Mouse (Mus musculus): ENCODE data around the gene C330007P06Rik. TPM values are rescaled to one million over a fixed set of nuclear protein-coding genes. Genes with fewer than 3 reads are reported as not detected.
"Not testable (repeated sequence)": the region's sequence is repeated elsewhere in the genome, so short reads cannot be mapped to it uniquely, and the experiment has no call there.

The C330007P06Rik gene
- polyA plus RNA-seq (2012; rRNA removed): 14.5 and 32.0 TPM in 2 replicates

DNA sequence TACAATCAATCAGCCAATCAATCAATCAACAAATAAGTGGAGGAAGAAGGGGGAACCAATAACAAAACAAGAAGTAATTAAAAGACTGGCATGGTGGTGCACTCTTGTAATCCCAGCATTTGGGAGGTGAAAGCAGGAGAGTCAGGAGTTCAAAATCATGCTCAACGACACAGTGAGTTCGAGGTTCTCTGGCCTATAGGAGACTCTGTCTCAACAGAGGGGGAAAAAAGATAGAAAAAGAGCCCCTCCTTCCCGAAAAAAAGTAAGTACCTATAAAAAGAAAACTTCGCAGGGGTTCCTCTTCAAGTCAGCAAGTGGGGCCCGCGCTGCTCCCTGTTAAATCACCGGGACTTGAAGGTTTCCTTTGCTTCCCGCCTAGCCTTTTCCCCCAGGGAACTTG, at the start of gene C330007P06Rik, which contains the start of gene Ube2a:
Gene C330007P06Rik (minus strand): TSS at position 347 of the 400 bp plus-strand sequence.
Gene Ube2a (plus strand): TSS at position 136 of the 400 bp plus-strand sequence.
- no peak for DNase-seq (ENCODE audit: low read depth)

DNA sequence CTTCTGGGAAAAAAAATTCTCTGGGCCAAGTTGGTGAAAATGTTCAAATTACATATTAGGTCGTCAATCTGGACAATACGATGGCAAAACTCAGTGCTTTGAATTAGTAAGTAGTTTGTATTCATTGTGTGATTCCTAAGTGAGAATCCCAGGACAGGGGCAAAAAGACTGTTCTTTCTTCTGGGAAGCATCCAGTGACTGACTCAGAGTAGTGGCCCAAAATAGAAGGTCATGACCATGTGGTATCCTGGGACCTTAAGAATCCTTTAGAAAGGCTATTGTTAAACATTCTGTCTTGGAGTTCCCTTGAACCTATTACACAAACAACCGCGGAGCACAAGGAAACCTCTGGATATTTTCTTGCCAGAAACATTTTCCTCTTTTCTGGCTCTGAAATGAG, 47.4 kb upstream of the C330007P06Rik start:
- DNase-seq (ENCODE audit: low read depth): no peak

DNA sequence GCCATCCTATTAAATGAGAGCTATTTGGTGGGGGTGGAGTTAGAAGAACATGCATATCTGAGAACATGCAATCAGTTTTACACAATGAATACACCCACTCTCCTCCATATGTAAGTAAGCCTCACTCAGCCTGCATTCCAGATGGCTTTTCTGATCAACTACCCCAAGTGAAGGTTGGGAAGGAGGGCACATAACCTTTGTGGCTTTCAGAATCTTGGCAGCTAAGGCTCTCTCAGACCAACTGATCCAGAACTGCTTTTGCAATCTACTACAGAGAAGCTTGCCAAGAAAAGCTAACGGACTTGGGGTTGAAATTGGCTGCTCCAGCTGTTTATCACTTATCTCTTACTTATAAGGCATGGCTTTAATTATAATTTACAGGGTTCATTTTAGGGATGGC, 43.8 kb upstream of the C330007P06Rik start:
- no peak for DNase-seq (ENCODE audit: low read depth)

DNA sequence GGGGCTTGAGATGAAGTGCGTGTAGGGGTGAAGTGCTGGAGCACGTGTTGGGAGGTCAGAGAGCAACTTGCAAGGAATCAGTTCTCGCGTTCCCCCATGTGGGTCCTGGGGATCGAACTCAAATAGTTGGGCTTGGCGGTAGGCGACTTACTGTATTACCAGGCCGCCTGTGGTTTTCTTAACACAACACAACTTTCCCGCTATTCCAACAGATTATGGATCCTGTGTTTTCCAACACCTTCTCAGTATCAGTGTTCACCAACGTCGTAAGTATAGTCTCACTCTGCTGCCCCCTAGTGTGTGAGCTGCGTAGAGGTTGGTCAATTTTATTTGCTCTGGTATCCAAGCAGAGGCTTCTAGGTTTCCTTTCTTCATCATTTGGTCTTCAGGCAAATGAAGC, 37.4 kb upstream of the C330007P06Rik start:
- no peak for DNase-seq (ENCODE audit: low read depth)

DNA sequence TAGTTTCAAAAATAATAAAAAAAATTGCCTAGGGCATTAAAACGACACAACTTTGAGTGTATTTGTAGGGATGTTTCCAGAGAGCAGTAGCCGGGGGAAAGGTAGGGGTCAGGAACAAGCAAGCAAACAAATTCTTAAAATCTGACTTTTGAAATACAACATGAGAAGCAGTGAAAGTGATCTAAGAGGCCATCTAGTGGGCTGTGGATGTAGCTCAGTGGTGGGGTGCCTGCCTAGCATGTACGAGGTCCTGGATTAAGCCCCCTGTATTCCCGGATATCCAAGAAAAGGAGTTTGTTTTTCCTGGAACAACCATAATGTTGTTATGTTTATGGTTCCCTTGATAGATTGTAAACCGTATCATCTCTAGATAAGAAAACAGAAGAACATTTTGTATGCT, 32.6 kb upstream of the C330007P06Rik start:
- DNase-seq (ENCODE audit: low read depth): no peak

DNA sequence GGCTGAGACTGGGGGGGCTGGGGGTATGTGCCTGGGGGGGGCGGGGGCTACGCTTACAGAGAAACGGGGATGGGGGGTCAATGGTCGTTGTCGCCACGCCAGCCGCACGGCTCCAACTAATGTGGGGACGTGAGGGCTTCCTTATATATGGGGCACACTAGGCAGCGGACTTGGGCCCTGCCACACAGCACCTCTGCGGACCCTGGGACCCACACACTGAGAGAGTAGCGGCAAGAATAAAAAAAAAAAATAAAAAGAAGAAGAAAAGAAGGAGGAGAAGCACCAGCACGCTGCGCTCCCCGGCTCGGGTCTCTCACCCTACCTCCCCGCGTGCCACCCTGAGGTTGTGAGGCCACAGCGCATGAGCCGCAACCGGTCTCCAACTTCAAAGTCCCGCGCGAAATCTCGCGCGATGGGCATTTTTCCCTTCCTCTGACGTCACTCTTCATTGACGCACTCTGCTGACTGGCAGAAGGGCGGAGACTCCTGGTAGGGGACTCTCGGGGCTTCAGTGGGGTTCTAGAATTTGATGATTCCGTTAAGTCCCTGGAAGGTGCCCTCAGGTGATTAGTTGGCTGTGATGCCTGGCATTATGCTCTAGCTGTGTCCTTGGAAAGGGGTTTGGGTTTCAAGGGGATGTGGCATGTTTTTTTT, 29.3 kb upstream of the C330007P06Rik start:
- no peak for DNase-seq (ENCODE audit: low read depth)

DNA sequence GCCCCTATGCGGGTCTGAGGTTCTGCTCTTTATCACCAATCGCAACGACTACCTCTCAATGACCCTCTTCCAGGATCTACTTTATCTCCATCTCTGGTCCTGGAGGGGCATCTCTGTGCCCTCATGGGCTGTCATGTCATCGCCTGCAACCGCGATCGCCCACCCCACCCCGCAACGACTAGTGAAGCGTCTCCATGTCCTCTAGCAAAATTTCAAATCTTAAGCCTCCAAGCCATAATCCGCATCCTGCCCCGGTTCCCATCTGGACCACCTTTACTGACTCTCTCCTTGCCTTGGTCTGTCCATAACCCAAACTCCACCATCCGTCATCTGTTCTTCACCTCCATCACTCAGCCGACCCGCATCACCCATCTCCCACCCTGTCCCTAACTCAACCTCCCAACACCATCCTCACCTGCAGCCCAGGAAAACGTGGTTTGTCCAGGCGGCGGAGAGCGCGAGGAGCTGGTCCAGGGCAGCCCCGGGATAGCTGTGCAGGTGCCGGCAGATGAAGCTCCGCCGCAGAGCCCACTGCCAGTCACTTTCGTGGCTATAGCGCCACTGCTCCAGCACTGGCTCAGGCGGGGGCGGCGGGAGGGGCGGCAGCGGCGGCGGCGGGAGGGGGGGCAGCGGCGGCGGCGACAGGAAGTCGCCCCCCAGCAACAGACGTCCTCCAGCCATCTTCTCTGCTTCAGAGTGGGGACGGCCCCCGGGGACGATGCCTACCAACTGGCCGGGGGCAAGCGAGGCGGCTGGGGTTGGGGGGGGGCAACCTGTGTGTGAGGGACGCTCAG, 28.6 kb upstream of the C330007P06Rik start, which contains the start of gene Nkrf:
Gene Nkrf (minus strand): TSS at position 579 of the 794 bp plus-strand sequence.
- no peak for DNase-seq (ENCODE audit: low read depth)

DNA sequence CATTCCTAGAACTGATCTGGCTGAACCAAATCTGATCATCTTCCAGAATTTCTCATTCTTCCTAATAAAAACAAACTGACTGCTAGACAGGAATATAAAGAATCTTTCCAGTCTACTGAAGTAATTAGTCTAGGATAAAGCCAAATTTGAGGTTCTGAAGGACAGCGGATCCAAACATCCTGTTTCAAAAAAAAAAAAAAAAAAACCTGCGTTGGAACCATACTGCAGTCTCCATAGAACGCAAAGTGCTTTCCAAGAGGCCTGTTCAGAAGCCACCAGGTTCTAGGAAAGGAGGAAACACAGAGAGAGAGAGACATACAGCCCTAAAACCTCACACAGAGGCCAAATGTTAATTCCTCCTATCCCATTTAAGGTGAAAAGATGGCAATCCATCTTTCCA, 27.7 kb upstream of the C330007P06Rik start:
- no peak for DNase-seq (ENCODE audit: low read depth)

DNA sequence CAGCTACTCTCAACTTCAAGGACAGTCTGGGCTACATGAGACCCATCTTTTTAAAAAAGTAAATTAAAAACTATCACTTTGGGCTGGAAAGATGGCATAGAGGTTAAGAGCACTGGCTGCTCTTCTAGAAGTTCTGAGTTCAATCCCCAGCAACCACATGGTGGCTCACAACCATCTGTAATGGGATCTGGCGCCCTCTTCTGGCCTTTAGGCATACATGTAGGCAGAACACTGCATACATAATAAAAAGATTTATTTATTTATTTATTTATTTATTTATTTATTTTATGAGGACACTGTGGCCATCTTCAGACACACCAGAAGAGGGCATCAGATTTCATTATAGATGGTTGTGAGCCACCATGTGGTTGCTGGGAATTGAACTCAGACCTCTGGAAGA, 25.0 kb upstream of the C330007P06Rik start:
- not testable (repeated sequence) for DNase-seq (ENCODE audit: low read depth)

DNA sequence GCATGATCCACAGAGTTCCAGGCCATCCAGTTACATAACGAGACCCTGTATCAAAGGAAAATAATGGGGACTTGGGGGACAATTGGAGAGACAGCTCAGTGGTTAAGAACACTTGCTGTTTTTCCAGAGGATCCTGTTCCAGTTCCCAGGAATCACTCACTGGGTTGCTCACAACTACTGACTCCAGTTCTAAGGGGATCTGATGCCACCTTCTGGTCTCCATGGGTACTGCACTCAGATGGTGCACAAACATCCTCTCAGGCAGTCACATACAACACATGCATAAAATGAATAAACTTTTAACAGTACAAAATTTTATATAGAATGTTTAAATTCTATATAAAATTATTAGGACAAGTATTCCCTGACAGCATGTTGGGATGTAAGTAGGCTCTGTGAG, 10.8 kb upstream of the C330007P06Rik start:
- DNase-seq (ENCODE audit: low read depth): no peak

DNA sequence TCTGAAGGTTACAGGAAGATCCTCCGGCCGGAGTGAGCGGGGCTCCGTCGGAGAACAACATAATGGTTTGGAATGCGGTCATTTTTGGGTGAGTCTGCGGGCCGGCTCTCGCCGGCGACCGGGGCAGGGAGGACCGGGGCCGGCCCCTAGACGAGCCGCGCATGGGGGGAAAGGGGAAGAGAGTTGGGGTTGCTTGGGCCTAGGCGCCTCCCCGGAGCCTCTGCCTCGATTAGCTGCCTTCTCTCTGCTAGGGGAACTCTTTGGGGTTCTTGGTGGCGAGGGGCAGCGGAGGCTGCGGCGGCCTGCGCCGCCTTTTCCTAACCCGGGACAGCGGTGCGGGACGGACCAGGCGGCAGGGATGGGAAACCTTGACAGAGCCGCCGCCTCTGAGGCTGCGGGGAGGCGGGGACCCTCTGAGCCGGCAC, 805 bp upstream of the C330007P06Rik start:
- no peak for DNase-seq (ENCODE audit: low read depth)

DNA sequence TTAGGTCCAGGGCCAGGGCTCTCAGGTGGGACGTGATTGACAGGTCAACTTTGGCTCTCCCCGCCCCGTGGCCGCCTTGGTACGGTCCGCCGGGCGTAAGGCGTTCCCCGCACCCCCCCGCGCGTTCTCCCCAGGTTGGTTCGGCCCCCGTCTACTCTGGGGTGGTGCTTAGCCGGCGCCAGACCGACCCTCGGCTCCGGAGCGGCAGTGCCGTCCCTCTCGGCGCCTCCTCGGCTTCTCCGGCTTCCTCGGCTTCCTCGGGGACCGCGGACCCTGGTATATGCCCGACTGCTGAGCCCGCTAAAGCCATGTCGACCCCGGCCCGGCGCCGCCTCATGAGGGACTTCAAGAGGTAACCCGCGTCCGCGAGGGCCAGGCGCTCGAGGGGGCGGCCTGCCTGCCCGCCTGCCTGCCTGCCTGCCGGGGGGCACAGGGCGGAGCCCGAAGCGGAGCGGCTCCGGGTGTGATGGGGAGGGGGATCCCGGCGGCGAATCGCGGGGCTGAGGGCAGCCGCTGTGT, 326 bp upstream of the C330007P06Rik start:
- DNase-seq (ENCODE audit: low read depth): no peak

DNA sequence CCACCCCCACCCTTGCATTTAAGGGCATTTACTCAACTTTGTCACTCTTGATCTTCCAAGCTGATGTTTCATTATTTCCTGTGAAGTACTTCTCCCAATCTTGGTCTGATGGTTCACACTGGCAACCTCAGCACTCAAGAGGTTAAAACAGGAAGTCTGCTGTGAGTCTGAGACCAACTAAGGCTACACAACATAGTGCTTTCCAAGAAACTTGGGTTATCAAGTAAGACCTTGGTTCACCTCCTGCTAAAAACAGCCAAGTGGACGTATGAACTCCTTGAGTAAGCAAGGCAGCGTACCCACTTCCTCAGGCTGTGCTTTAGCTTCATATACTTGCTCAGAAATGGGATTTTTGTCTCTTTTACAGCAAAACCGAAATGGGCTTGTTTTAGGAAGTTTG, 3.5 kb downstream of the C330007P06Rik start:
- DNase-seq (ENCODE audit: low read depth): no peak

DNA sequence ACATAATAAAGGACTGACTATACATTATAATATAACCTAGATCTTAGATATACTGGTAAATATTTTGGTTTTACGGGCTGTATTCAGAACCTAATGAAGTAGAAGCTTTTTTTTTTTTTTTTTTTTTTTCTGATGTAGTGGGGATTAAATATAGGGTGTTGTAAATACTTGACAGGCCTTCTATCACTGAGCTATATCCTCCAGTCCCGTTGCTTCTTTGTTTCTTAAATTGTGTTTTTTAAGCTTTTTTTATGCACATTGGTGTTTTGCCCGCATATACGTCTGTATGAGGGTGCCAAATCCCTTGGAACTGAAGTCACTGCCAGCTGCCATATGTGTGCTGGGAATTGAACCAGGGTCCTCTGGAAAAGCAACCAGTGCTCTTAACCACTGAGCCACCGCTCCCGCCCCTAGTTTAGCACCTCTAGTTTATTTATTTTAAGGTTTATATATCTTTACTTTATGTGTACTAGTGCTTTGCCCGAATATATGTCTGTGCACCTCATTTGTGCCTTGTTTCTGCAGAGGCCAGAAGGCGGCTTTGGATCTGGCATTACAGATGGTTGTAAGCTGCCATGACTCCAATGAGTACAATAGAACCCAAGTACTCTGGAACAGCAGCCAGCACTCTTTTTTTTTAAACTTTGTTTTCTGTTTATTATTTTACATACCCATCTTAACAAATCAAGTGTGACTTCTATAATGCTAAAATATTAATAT, 9.1 kb downstream of the C330007P06Rik start:
- DNase-seq (ENCODE audit: low read depth): no peak

DNA sequence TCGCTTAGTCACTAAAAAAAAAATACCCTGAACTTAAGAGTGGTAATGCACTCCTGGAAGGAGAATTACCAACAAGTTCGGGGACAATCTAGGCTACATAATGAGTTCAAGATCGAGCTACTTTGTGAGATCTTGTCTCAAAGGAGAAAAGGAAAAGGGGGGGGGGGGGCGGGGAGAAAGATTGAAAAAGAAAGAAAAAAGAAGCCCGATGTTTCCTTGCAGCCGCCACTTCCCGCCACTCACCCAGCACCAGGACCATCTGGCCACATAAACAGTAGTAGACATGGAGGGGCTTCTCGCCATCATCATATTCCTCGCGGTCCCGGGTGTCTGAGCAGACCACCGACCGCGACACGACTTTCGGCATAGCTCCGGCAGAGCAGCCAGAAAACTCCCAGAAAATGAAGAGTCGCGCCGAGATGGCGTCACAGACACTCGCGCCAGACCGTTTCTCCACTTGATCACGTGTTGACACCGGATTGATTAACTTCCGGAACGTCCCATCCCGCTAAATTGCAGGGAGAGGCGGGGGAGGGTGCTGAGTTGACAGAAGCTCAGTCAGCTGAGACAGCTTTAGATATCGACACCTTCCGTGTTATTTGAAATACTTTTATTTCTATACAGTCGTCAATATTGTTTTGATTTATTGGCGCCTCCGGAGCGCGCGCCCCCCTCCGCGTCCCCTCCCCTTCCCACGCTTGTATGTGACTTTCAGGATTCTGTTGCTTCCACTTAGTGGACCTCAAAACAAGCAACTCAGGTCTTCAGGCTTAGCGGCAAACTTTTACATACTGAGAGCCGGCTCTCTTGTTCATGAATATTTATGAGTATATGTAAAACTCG, 9.9 kb downstream of the C330007P06Rik start:
- no peak for DNase-seq (ENCODE audit: low read depth)

DNA sequence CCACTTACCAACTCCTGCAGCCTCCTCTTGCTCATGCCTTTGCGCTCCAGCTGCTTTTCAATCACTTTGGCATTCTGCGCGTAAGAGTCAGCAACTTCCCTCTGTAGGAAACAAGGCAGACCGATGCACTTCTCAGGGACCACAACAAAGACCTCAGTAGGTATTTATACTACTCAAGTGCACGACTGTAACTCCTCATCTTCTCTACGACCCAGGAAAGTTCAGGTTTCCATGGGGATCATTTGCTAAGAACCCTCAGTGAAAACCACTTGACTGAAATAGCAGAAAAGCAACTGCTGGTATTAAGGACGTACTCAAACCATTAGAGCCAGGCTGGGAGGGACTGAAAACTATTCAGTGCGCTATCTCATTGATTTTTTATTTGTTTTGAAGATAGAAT, 21.3 kb downstream of the C330007P06Rik start:
- no peak for DNase-seq (ENCODE audit: low read depth)

DNA sequence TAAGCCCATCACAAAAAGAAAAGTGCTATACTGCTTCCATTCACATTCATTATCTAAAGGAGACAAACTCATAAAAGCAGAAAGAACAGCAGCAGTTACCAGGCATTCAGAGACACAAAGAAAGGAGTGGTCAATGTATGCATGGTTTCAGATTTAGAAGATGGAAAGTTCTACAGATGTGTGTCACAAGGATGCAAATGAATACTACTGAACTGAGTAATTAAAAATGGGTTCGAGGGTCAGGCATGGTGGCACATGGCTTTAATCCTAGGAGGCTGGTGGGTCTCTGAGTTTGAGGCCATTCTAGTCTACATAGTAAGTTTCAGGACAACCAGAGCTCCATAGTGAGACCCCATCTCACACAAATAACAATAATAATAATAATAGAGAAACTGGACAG, 26.8 kb downstream of the C330007P06Rik start:
- DNase-seq (ENCODE audit: low read depth): no peak

DNA sequence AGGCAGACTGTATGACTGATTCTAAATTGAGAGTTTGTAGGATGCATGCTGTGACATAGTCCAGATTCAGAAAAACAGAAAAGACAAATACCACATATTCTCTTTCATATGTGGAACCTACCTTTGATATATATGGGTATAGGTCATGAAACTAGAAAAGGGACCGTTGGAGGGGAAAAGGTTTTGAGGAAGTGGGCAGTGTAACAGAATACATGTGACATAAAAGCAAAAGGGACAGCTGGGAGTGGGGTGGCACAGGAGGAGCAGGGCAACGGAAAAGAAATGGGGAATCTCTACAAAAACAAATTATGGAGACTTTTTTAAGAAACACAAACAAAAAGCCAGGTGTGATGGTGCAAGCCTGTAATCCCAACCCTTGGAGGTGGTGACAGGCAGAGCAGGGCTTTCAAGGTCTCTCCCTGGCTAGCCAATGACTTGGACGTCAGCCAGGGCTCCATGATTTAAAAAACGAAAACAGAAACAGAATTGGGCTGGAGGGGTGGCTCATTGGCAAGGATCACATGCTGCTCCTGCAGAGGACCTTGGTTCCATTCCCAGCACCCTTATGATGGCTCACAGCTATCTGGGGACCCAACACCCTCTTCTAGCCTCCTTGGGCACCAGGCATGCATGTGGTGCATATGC, 30.4 kb downstream of the C330007P06Rik start:
- no peak for DNase-seq (ENCODE audit: low read depth)

DNA sequence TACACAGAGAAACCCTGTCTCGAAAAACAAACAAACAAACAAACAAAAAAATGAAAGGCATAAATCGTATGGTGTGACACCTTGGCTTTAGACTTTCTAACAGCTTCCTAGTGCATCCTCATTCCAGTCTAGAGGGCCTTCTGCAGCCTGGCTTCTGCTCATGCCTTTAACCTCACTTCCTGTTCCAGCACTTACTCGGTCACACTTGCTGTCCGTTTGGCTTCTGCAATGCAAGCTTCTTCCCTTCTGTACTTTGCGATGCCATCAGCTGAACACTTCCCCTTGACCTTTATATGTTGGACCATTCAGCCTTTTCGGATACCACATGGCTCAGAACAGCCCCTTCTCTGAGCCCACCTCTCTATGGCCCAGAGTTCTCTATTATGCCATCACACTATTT, 32.2 kb downstream of the C330007P06Rik start:
- no peak for DNase-seq (ENCODE audit: low read depth)

DNA sequence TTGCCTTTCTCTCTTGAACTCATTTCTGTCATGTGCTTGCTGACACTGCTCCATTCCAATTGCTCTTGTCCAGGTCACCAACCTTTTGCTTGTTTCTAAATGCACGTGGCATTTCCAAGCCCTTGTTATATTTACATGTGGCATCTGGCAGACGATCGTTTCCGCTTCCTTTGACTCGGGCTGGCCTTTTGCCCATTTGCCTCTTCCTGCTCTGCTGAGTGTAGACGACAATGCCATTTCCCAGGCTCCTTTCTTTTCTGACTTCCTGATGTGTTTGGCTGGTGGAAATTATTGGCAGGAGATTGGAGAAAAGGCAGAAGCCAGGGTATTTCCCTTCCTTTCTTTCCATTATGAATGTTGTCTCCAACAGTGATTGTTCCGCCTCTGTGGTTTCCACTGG, 34.5 kb downstream of the C330007P06Rik start:
- DNase-seq (ENCODE audit: low read depth): no peak
